Mouse (Mus musculus) ES-E14 (cell line): ENCODE measurements at regions not wholly inside any gene's neighbourhood (a gene's known extent, or its start where the extent isn't known, plus 50 kb on each side); places are given as distances from the start of the nearest gene placed in this dataset.

Experiments used
- DNase-seq: peaks from one replicate; pipeline ENCODE4 v3.0.0-alpha.2; 2013; ENCODE audit warnings: low read depth, low spot score
- H3K27ac ChIP-seq: 2 replicates; pipeline ENCODE4 v1.5.1; 2012; ENCODE audit warnings: low read depth, mild to moderate bottlenecking, low read length, moderate library complexity, mixed read lengths; ENCODE audit not compliant: poor library complexity, insufficient read depth, severe bottlenecking
- H3K36me3 ChIP-seq: 2 replicates; pipeline ENCODE4 v1.6.1; 2012; ENCODE audit warnings: mild to moderate bottlenecking, low read length, moderate library complexity, mixed read lengths; ENCODE audit not compliant: control insufficient read depth, poor library complexity, insufficient read depth, severe bottlenecking
- H3K4me1 ChIP-seq, 2 experiments: fragments of 150-350 bp in 1 of 2; sonication (generic) in 1 of 2; 2 replicates each; pipeline ENCODE4 v1.6.1; 2012; ENCODE audit warnings: low read length in 2 of 2, mild to moderate bottlenecking in 1 of 2, mixed read lengths in 1 of 2; ENCODE audit not compliant: control insufficient read depth in 2 of 2, insufficient read depth in 2 of 2, poor library complexity in 1 of 2
- H3K4me3 ChIP-seq, 2 experiments: fragments of 150-350 bp in 1 of 2; sonication (generic) in 1 of 2; 2 replicates each; pipeline ENCODE4 v1.5.1; 2012; ENCODE audit warnings: low read length in 2 of 2, low read depth in 1 of 2, mild to moderate bottlenecking in 1 of 2, mixed read lengths in 1 of 2; ENCODE audit not compliant: insufficient read depth in 1 of 2, poor library complexity in 1 of 2, severe bottlenecking in 1 of 2
- H3K9ac ChIP-seq: 2 replicates; pipeline ENCODE4 v1.6.1; 2012; ENCODE audit warnings: low read depth, mild to moderate bottlenecking, low read length, mixed read lengths; ENCODE audit not compliant: poor library complexity, insufficient read depth, severe bottlenecking
- H3K9me3 ChIP-seq: fragments of 150-350 bp; sonication (generic); 2 replicates; pipeline ENCODE4 v1.6.1; 2012; ENCODE audit warnings: low read depth, mild to moderate bottlenecking, low read length; ENCODE audit not compliant: control insufficient read depth, insufficient read depth
- CHD2 ChIP-seq: IDR thresholded peaks from 2 replicates; pipeline ENCODE4 v1.6.1; 2014; ENCODE audit warnings: mild to moderate bottlenecking, low read depth, low read length, inconsistent platforms
- HCFC1 ChIP-seq: IDR thresholded peaks from 2 replicates; pipeline ENCODE4 v1.6.1; 2012; ENCODE audit warnings: low read length, inconsistent platforms, borderline replicate concordance; ENCODE audit not compliant: insufficient read depth
- MAFK ChIP-seq: IDR thresholded peaks from 2 replicates; pipeline ENCODE4 v1.6.1; 2014; ENCODE audit warnings: mild to moderate bottlenecking, low read depth, low read length, inconsistent platforms; ENCODE audit not compliant: insufficient read depth
- ZC3H11A ChIP-seq: IDR thresholded peaks from 2 replicates; pipeline ENCODE4 v1.6.1; 2012; ENCODE audit warnings: low read depth, mild to moderate bottlenecking, inconsistent platforms, low read length, borderline replicate concordance
- ZNF384 ChIP-seq: IDR thresholded peaks from 2 replicates; pipeline ENCODE4 v1.6.1; 2012; ENCODE audit warnings: low read depth, low read length, inconsistent platforms
- in situ Hi-C, 2 experiments: fragments of 600-800 bp; cut with MboI; formaldehyde crosslinking; loops; one replicate each; pipeline ENCODE4 v1.15.1; 2025; ENCODE audit warnings: low sequenced_read_pairs in 2 of 2, inconsistent platforms in 1 of 2; ENCODE audit not compliant: unreplicated experiment in 2 of 2

GRCm38 (mm10) chr12:7670561-7670960, 306.9 kb upstream of the Apob start:
- Histone ChIP-seq H3K4me1 (no peaks in the 10 kb centered on the region), H3K4me3 (no peak overlapping the region), H3K9me3 (no peaks in the 10 kb centered on the region), H3K36me3 (no peaks in the 10 kb centered on the region), H3K9ac (no peak overlapping the region), H3K27ac (no peak overlapping the region)
- DNase-seq = no peak
- TF ChIP-seq ZNF384 = no peak
- TF ChIP-seq HCFC1 = no peak
- TF ChIP-seq MAFK = no peak
- no peak for TF ChIP-seq CHD2
- TF ChIP-seq ZC3H11A = no peak
- in situ Hi-C loops = no loop called here

GRCm38 (mm10) chr12:7691996-7692395, 285.5 kb upstream of the Apob start:
- Histone ChIP-seq H3K27ac (no peak overlapping the region), H3K9ac (no peak overlapping the region), H3K36me3 (no peaks in the 10 kb centered on the region), H3K4me3 (no peak overlapping the region), H3K4me1 (no peaks in the 10 kb centered on the region), H3K9me3 (no peaks in the 10 kb centered on the region)
- TF ChIP-seq CHD2 = no peak
- TF ChIP-seq MAFK = no peak
- no peak for TF ChIP-seq ZNF384
- TF ChIP-seq ZC3H11A = no peak
- TF ChIP-seq HCFC1 = no peak
- in situ Hi-C loops = no loop called here
- DNase-seq = no peak

- H3K27ac ChIP-seq = no peak overlapping the region
- no peaks in the 10 kb centered on the region for H3K4me1 ChIP-seq
- no peak for DNase-seq
- H3K9ac ChIP-seq = no peak overlapping the region
- in situ Hi-C loops = no loop called here
- H3K4me3 ChIP-seq = no peak overlapping the region
- no peak for TF ChIP-seq HCFC1
- no peak for TF ChIP-seq ZC3H11A
- no peak for TF ChIP-seq CHD2
- no peak for TF ChIP-seq ZNF384
- no peak for TF ChIP-seq MAFK
- H3K36me3 ChIP-seq = no peaks in the 10 kb centered on the region
- no peaks in the 10 kb centered on the region for H3K9me3 ChIP-seq
Measured at GRCm38 (mm10) chr12:7698324-7698944, 279.0 kb upstream of the Apob start.

GRCm38 (mm10) chr12:7709102-7709501, 268.3 kb upstream of the Apob start:
- H3K4me3 ChIP-seq = no peak overlapping the region
- H3K9ac ChIP-seq = no peak overlapping the region
- H3K27ac ChIP-seq = no peak overlapping the region
- no peaks in the 10 kb centered on the region for H3K4me1 ChIP-seq
- DNase-seq = no peak
- no peaks in the 10 kb centered on the region for H3K36me3 ChIP-seq
- no peaks in the 10 kb centered on the region for H3K9me3 ChIP-seq
- in situ Hi-C loops = no loop called here
- TF ChIP-seq MAFK (no peak), ZC3H11A (no peak), HCFC1 (no peak), CHD2 (no peak), ZNF384 (no peak)

- Histone ChIP-seq H3K9me3 (no peaks in the 10 kb centered on the region), H3K36me3 (no peaks in the 10 kb centered on the region), H3K4me3 (no peak overlapping the region), H3K4me1 (no peaks in the 10 kb centered on the region), H3K9ac (no peak overlapping the region), H3K27ac (no peak overlapping the region)
- no peak for TF ChIP-seq CHD2
- no peak for TF ChIP-seq ZNF384
- no peak for TF ChIP-seq MAFK
- TF ChIP-seq ZC3H11A = no peak
- no peak for TF ChIP-seq HCFC1
- in situ Hi-C loops = no loop called here
- no peak for DNase-seq
Measured at GRCm38 (mm10) chr12:7709872-7710271, 267.6 kb upstream of the Apob start.
